Mouse (Mus musculus) brain, embryonic 14.5 days (tissue): ENCODE results near the gene Dnajb13. TPM values are rescaled to one million over a fixed set of nuclear protein-coding genes. Genes with fewer than 3 reads are reported as not detected.

ENCODE experiments used
- DNase-seq: peaks from one replicate; pipeline ENCODE4 v3.0.0-alpha.2; 2011; ENCODE audit warnings: low read depth
- CTCF ChIP-seq: fragments of 200-500 bp; IDR thresholded peaks from 2 replicates; pipeline ENCODE4 v1.5.1; 2012; ENCODE audit warnings: inconsistent platforms, mild to moderate bottlenecking, moderate library complexity, borderline replicate concordance; ENCODE audit not compliant: insufficient read depth, insufficient read length; ENCODE audit errors: extremely low read depth
- POLR2A ChIP-seq: fragments of 200-500 bp; IDR thresholded peaks from 2 replicates; pipeline ENCODE4 v1.6.1; 2012; ENCODE audit warnings: mild to moderate bottlenecking, inconsistent platforms, borderline replicate concordance; ENCODE audit not compliant: poor library complexity, insufficient read depth, insufficient read length, severe bottlenecking; ENCODE audit errors: extremely low read depth
- polyA plus RNA-seq: library from polyadenylated mRNA; depleted of rRNA; stranded (reverse); fragments of >200 nt; gene quantifications from 2 replicates; pipeline ENCODE4 v1.2.3, GENCODE M21; 2012

Dnajb13 gene
- polyA plus RNA-seq, 1 experiment: 7.0 TPM

DNA sequence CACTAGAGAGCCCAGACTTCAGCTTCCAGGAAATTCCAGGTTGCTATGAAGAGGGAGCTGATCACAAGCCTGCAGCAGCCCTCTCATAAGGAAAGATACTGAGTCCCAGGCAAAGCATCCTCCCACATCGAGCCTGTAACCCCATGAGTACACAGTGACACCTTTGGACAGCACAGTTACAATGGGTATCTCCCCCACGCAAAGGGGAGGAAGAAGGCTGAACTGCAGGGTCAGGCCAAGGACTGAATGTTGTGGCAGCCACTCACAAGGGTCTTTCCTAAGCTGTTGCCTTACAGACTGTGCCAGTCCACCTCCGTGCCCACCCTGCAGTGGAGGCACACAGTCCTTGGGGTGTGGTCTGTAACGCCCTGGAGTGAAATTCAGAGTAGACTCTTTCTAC lies 8.3 kb downstream of the Dnajb13 start:
- TF ChIP-seq CTCF (no peak), POLR2A (no peak)
- DNase-seq: no peak

- no peak for DNase-seq
- no peak for TF ChIP-seq POLR2A
- TF ChIP-seq CTCF: no peak
These were observed 9.8 kb downstream of the Dnajb13 start for GRCm38 (mm10) chr7:100504740-100505487.

DNA sequence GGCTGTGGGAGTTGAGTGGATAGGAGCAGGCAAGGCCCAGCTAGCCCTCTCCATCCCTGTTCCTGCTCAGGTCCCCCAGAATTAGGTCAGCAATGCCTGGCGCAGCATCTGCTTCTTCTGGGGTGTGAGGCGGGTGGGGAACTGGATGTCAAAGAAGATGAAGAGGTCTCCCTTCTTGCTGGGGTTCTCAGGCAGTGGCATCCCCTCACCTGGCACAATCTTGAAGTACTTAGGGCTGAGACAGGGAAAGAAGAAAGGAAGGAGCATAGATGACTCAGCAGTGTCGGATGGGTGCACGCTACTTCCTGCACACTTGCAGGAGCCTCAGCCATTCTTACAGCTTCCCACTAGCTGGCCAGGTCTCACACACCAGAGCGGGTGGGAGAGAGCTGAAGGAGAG lies 11.7 kb downstream of the Dnajb13 start:
- TF ChIP-seq POLR2A (no peak), CTCF (no peak)
- DNase-seq: no peak

DNA sequence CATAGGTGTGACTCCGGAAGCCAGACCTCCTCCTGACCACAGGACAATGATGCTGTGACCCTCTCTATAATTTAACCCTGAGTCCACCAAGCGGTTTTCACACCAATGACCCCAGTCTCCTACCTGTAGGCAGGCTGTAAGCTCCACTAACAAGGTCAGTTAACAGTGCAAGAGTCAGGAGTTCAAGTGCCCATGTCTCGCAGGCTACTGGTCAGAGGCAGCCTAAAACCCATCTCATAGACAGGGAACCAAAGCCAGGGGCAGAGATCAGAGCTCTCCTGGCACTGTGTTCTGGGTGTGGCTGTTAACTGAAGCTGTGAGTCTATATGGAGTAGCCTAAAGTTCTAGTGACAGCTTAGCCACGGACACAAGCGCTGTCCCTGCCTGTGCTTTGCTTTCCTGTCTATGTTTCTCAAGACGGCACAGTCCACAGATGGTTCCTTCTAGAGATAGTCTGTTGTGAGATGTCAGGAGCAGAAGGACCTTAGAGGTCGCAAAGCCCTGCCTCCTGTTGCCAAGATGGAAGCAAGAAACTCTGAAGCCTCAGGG lies 12.3 kb downstream of the Dnajb13 start:
- no peak for DNase-seq

GRCm38 (mm10) chr7:100501844-100502373 lies 12.9 kb downstream of the Dnajb13 start:
- DNase-seq: no peak
- TF ChIP-seq POLR2A (no peak), CTCF (no peak)

More for the DNA sequence above, 12.3 kb downstream of the Dnajb13 start:
- TF ChIP-seq POLR2A (no peak), CTCF (no peak)

GRCm38 (mm10) chr7:100501027-100501843 lies 13.5 kb downstream of the Dnajb13 start:
- TF ChIP-seq POLR2A (no peak), CTCF (no peak)
- DNase-seq: no peak

DNA sequence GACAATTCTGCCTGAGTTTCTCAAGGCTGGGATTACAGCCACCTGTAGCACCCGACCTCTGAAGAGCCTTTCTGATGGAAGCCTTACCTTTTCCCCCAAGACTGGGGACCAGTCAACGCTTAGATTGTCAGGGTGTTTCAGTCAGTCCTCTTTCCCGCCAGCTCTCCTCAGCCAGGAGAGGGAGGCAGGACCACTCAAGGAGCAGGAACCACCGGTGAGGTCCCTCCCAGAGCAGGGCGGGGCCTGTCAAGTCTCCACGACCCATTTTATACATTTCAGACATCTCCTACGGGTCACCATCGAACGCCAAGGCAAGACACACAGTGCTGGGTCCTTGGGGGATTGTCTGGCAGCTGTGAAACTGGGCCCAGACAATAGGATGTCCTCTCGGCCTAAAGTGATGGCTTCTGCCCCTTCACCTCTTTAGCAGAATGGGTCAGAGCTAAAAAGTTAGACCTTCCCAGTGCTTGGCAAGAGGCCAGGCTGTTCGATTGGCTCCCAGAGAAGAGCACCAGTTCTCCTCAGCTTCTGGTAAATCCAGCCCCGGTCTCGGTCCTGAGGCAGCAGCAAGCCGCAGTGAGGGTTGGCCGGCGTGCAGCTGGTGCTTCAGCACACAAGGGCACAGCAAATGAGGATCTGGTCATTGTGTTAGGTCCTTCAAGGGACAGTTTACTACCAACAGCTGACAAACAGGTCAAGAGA lies 14.3 kb downstream of the Dnajb13 start:
- DNase-seq: no peak
- no peak for TF ChIP-seq CTCF

DNA sequence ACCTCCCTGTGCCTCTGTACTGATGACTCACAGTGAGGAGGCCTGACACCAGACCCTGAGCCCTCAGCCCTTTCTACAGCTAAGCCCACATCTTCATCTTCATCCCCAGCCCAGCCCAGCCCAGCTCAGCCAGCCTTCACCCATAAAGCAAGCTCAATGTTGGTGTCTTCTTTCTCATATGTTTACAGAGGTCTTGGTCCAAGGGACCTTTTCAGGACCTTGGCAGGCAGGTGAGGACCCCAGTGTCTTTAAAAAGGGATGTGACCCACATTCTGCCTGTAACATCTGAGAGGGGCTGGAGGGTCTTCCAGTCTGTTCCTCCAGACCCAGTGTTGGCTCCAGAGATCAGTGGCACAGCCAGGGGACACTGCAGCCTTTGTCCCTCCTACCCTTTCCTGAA lies 15.3 kb downstream of the Dnajb13 start:
- no peak for DNase-seq
- TF ChIP-seq CTCF: no peak
- TF ChIP-seq POLR2A: no peak

GRCm38 (mm10) chr7:100497982-100498381 lies 16.8 kb downstream of the Dnajb13 start:
- TF ChIP-seq CTCF: no peak
- no peak for TF ChIP-seq POLR2A
- no peak for DNase-seq

GRCm38 (mm10) chr7:100497402-100497801 lies 17.4 kb downstream of the Dnajb13 start:
- TF ChIP-seq CTCF: no peak
- no peak for TF ChIP-seq POLR2A

DNA sequence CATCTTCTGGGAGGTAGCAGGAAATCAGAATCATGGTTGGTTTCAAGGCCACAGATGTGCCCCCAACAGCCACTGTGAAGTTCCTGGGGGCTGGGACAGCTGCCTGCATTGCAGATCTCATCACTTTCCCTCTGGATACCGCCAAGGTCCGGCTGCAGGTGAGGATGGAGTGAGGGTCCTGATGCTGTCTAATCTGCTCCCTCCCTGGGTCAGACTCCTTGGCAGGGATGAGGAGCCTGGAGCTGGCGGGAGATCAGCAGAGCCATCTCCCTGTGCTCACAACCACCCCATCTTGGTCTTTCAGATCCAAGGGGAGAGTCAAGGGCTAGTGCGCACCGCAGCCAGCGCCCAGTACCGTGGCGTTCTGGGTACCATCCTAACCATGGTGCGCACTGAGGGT lies 18.0 kb downstream of the Dnajb13 start:
- no peak for DNase-seq
- TF ChIP-seq POLR2A (no peak), CTCF (no peak)

More at GRCm38 (mm10) chr7:100497402-100497801, 17.4 kb downstream of the Dnajb13 start:
- no peak for DNase-seq
